ENCODE assay signal across 21 mouse cellular contexts in the genomic region with DNA sequence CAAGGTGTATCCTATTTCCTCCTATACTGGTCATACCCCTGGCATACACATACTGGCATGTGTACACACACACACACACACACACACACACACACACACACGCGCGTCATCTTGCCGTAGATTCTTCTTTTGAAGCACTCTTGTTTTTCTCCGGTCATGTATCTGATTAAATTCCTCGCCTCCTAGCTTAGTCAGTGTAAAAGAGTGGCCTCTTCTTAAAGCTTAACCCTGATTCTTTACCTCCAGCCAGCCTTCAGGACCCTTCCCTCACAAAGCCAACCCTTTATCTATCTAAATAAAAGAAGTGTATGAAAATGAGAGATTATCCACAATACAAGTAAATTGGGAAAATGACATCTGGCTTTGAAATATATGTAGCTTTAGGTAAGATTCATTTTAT. TPM values are rescaled to one million over a fixed set of nuclear protein-coding genes. Genes with fewer than 3 reads are reported as not detected.
DNase-seq lines count a peak whose midpoint lies in the region; ATAC-seq lines count a peak whose summit lies in the region.
"Had no signal": no experiment of that assay in that cellular context is flagged by ENCODE, and none has a peak within 500 bp of the region (broad histone marks: within the 10 kb centered on the region; RNA-seq: fewer than 3 reads in every experiment).

No protein-coding gene starts in this region.

- no peak overlapping the region for H3K9ac ChIP-seq in forebrain, embryonic 13.5 days
- H3K9ac ChIP-seq in forebrain, embryonic 12.5 days, result no peak overlapping the region
- H3K9ac ChIP-seq in heart, embryonic 12.5 days, result 0 out of 2 replicates have a peak overlapping the region, but pooled peaks have one; percentile 10
- no peak overlapping the region for H3K9ac ChIP-seq in heart, embryonic 15.5 days
- H3K9ac ChIP-seq: hindbrain, embryonic 13.5 days; intestine, embryonic 15.5 days had no signal

- H3K4me1 ChIP-seq in forebrain, embryonic 13.5 days, result peaks cover 14% of the 10 kb centered on the region; the same call in 1 of the 2 replicates
- peaks cover 22% of the 10 kb centered on the region for H3K4me1 ChIP-seq in forebrain, embryonic 12.5 days
- peaks cover 26% of the 10 kb centered on the region for H3K4me1 ChIP-seq in heart, embryonic 12.5 days (replicated peaks)
- peaks cover 22% of the 10 kb centered on the region for H3K4me1 ChIP-seq in heart, embryonic 15.5 days (replicated peaks)

- H3K27ac ChIP-seq in forebrain, embryonic 13.5 days, result no peak overlapping the region
- H3K27ac ChIP-seq in forebrain, embryonic 12.5 days, result no peak overlapping the region
- no peak overlapping the region for H3K27ac ChIP-seq in heart, embryonic 12.5 days (ENCODE audit: poor library complexity, severe bottlenecking)
- H3K27ac ChIP-seq in heart, embryonic 15.5 days, result no peak overlapping the region
- H3K27ac ChIP-seq: hindbrain, embryonic 10.5 days; hindbrain, embryonic 13.5 days; intestine, embryonic 15.5 days had no signal

- ATAC-seq in forebrain, embryonic 13.5 days, result no peak
- no peak for ATAC-seq in forebrain, embryonic 12.5 days (ENCODE audit: low FRiP score)
- no peak for ATAC-seq in heart, embryonic 12.5 days (ENCODE audit: insufficient number of reproducible peaks, low FRiP score)
- no peak for ATAC-seq in heart, embryonic 15.5 days (replicated peaks; ENCODE audit: insufficient number of reproducible peaks, insufficient read depth, low FRiP score, low read depth)
- ATAC-seq: hindbrain, embryonic 16.5 days; intestine, embryonic 15.5 days; Patski had no signal

- H3K9me3 ChIP-seq in forebrain, embryonic 13.5 days (replicated peaks), result no peaks in the 10 kb centered on the region
- H3K9me3 ChIP-seq in forebrain, embryonic 12.5 days, result no peaks in the 10 kb centered on the region
- no peaks in the 10 kb centered on the region for H3K9me3 ChIP-seq in heart, embryonic 12.5 days (replicated peaks)
- H3K9me3 ChIP-seq in heart, embryonic 15.5 days (replicated peaks), result no peaks in the 10 kb centered on the region
- H3K9me3 ChIP-seq: hindbrain, embryonic 10.5 days; hindbrain, embryonic 13.5 days; intestine, embryonic 15.5 days had no signal

- no peaks in the 10 kb centered on the region for H3K36me3 ChIP-seq in forebrain, embryonic 13.5 days (ENCODE audit: poor library complexity, severe bottlenecking)
- no peaks in the 10 kb centered on the region for H3K36me3 ChIP-seq in forebrain, embryonic 12.5 days (replicated peaks)
- peaks cover 3% of the 10 kb centered on the region; the same call in 1 of the 2 replicates for H3K36me3 ChIP-seq in heart, embryonic 12.5 days
- H3K36me3 ChIP-seq in heart, embryonic 15.5 days, result no peaks in the 10 kb centered on the region
- H3K36me3 ChIP-seq: hindbrain, embryonic 10.5 days; hindbrain, embryonic 13.5 days; intestine, embryonic 15.5 days had no signal

- H3K27me3 ChIP-seq in forebrain, embryonic 13.5 days, result no peaks in the 10 kb centered on the region
- peaks cover 11% of the 10 kb centered on the region; the same call in 1 of the 2 replicates for H3K27me3 ChIP-seq in forebrain, embryonic 12.5 days
- H3K27me3 ChIP-seq in heart, embryonic 12.5 days (replicated peaks), result no peaks in the 10 kb centered on the region
- no peaks in the 10 kb centered on the region for H3K27me3 ChIP-seq in heart, embryonic 15.5 days
- H3K27me3 ChIP-seq: intestine, embryonic 15.5 days; Patski had no signal

- H3K4me3 ChIP-seq in forebrain, embryonic 13.5 days, result no peak overlapping the region
- no peak overlapping the region for H3K4me3 ChIP-seq in forebrain, embryonic 12.5 days (replicated peaks)
- no peak overlapping the region for H3K4me3 ChIP-seq in heart, embryonic 12.5 days
- no peak overlapping the region for H3K4me3 ChIP-seq in heart, embryonic 15.5 days
- H3K4me3 ChIP-seq: hindbrain, embryonic 10.5 days; hindbrain, embryonic 13.5 days; intestine, embryonic 15.5 days had no signal

- DNase-seq in heart, adult 11 months, result no peak
- DNase-seq in heart, adult 8-10 months (ENCODE audit: low spot score), result no peak
- peak; percentile 61 for DNase-seq in Muller cell, postnatal 12 days (ENCODE audit: inconsistent ontology term)
- DNase-seq: adrenal gland, postnatal 10 days; adrenal gland, postnatal 36 days; cerebellum, adult 18-20 months; cerebellum, adult 9-10 months; cerebellum, postnatal 14 days; gastrocnemius, postnatal 25 days; heart, postnatal 10 days; kidney, adult 11 months; kidney, adult 8-10 months had no signal

- 0 out of 2 replicates have a peak overlapping the region, but pooled peaks have one; percentile 12 for H3K4me2 ChIP-seq in forebrain, embryonic 13.5 days
- no peak overlapping the region for H3K4me2 ChIP-seq in forebrain, embryonic 12.5 days
- peak overlapping the region; percentile 33 for H3K4me2 ChIP-seq in heart, embryonic 12.5 days
- 0 out of 2 replicates have a peak overlapping the region, but pooled peaks have one; percentile 10 for H3K4me2 ChIP-seq in heart, embryonic 15.5 days
- H3K4me2 ChIP-seq: hindbrain, embryonic 13.5 days; intestine, embryonic 15.5 days had no signal

- 38% methylated on average over 6 of the region's 6 CpGs for WGBS in forebrain, embryonic 13.5 days
- 50% methylated on average over 6 of the region's 6 CpGs for WGBS in forebrain, embryonic 12.5 days
- 50% methylated on average over 6 of the region's 6 CpGs for WGBS in heart, embryonic 12.5 days
- 58% methylated on average over 6 of the region's 6 CpGs for WGBS in heart, embryonic 15.5 days

RNA-seq across cellular contexts. Expression of a gene that starts 3.3 kb away (rescaled TPM):
- polyA plus RNA-seq in forebrain, embryonic 13.5 days (2015; fragmentation: Nextera tagmentation; extraction: Ambion mirVana), result 13.8 and 15.4 TPM in 2 replicates
- polyA plus RNA-seq in forebrain, embryonic 12.5 days (2016; fragmentation: Nextera tagmentation; extraction: Ambion mirVana), result 20.4 and 22.0 TPM in 2 replicates
- polyA plus RNA-seq in heart, embryonic 12.5 days (2016; fragmentation: Nextera tagmentation; extraction: Ambion mirVana), result 21.8 and 24.9 TPM in 2 replicates
- 15.8 and 15.9 TPM in 2 replicates for polyA plus RNA-seq in heart, embryonic 15.5 days (2015; fragmentation: Nextera tagmentation; extraction: Ambion mirVana)
- 10 to 100 TPM; 17.9 to 28.5 (median 22.5) TPM for total RNA-seq in heart, adult 8-10 months (2022)

RNA-seq across cellular contexts. Expression of a gene that starts 40.9 kb away (rescaled TPM):
- polyA plus RNA-seq in forebrain, embryonic 13.5 days (2015; fragmentation: Nextera tagmentation; extraction: Ambion mirVana), result 2.5 and 2.6 TPM in 2 replicates
- 1.7 and 1.8 TPM in 2 replicates for polyA plus RNA-seq in forebrain, embryonic 12.5 days (2016; fragmentation: Nextera tagmentation; extraction: Ambion mirVana)
- 1.9 and 2.3 TPM in 2 replicates for polyA plus RNA-seq in heart, embryonic 12.5 days (2016; fragmentation: Nextera tagmentation; extraction: Ambion mirVana)
- polyA plus RNA-seq in heart, embryonic 15.5 days (2015; fragmentation: Nextera tagmentation; extraction: Ambion mirVana), result 2.2 and 2.5 TPM in 2 replicates
- total RNA-seq in heart, adult 8-10 months (2022), result 10 to 100 TPM; 14.6 to 20.1 (median 17.0) TPM
